29 mouse cellular contexts compared by ENCODE assay signal in genomic region chr13:98500471-98501125, GRCm38 (mm10). TPM values are rescaled to one million over a fixed set of nuclear protein-coding genes. Genes with fewer than 3 reads are reported as not detected.
"Had no signal": no experiment of that assay in that cellular context is flagged by ENCODE, and none has a peak within 500 bp of the region (broad histone marks: within the 10 kb centered on the region; RNA-seq: fewer than 3 reads in every experiment).

No protein-coding gene starts in this region.

- H3K9ac ChIP-seq: heart, embryonic 12.5 days; hindbrain, embryonic 12.5 days; hindbrain, embryonic 14.5 days; limb, embryonic 13.5 days; limb, embryonic 15.5 days; liver, embryonic 12.5 days; liver, embryonic 14.5 days had no signal

- H3K27ac ChIP-seq: gastrocnemius, adult 2 months; hindbrain, embryonic 10.5 days; hindbrain, embryonic 12.5 days; hindbrain, embryonic 14.5 days; layer of hippocampus, adult 2 months; left cerebral cortex, adult 2 months; limb, embryonic 13.5 days; limb, embryonic 15.5 days; liver, embryonic 12.5 days; liver, embryonic 14.5 days had no signal

- H3K4me3 ChIP-seq: gastrocnemius, adult 2 months; heart, embryonic 12.5 days; hindbrain, embryonic 10.5 days; hindbrain, embryonic 12.5 days; layer of hippocampus, adult 2 months; left cerebral cortex, adult 2 months; limb, embryonic 13.5 days; limb, embryonic 15.5 days; liver, embryonic 12.5 days had no signal

- H3K4me2 ChIP-seq: heart, embryonic 12.5 days; hindbrain, embryonic 12.5 days; hindbrain, embryonic 14.5 days; limb, embryonic 13.5 days; limb, embryonic 15.5 days; liver, embryonic 12.5 days had no signal

- H3K36me3 ChIP-seq: heart, embryonic 12.5 days; hindbrain, embryonic 10.5 days; hindbrain, embryonic 12.5 days; limb, embryonic 13.5 days; limb, embryonic 15.5 days; liver, embryonic 12.5 days had no signal

- ATAC-seq: hindbrain, embryonic 16.5 days; inflammation-experienced regulatory T-cells, adult 6 months; intestine, postnatal 0 days; liver, embryonic 12.5 days had no signal

- DNase-seq: gastrocnemius, adult 2 months; gastrocnemius, postnatal 10 days; gastrocnemius, postnatal 25 days; heart, postnatal 10 days; heart, postnatal 4 days; kidney, adult 18-20 months; kidney, adult 8-10 months; kidney, postnatal 10 days; kidney, postnatal 25 days; kidney, postnatal 4 days had no signal

- H3K9me3 ChIP-seq: heart, embryonic 12.5 days; hindbrain, embryonic 10.5 days; hindbrain, embryonic 12.5 days; limb, embryonic 13.5 days; limb, embryonic 15.5 days had no signal

RNA-seq across cellular contexts. Expression of gene Gm10320, which starts 8.8 kb away (rescaled TPM):
- total RNA-seq: gastrocnemius, adult 2 months; gastrocnemius, postnatal 10 days; gastrocnemius, postnatal 25 days; gastrocnemius, postnatal 4 days; heart, postnatal 10 days; heart, postnatal 25 days; heart, postnatal 4 days; layer of hippocampus, adult 2 months; layer of hippocampus, postnatal 10 days; layer of hippocampus, postnatal 25 days; left cerebral cortex, adult 2 months; left cerebral cortex, postnatal 14 days; left cerebral cortex, postnatal 36 days had no signal
- polyA plus RNA-seq: hindbrain, embryonic 12.5 days had no signal
